Mouse (Mus musculus) forebrain, embryonic 11.5 days (tissue): ENCODE measurements around the gene Wnt9b. TPM values are rescaled to one million over a fixed set of nuclear protein-coding genes. Genes with fewer than 3 reads are reported as not detected.

ENCODE experiments used
- ATAC-seq: fragments of 200-750 bp; cut with Nextera tagmentation; replicated peaks from 2 replicates; pipeline ENCODE4 v1.8.0; 2017; ENCODE audit warnings: moderate TSS enrichment; ENCODE audit not compliant: low FRiP score
- DNase-seq: peaks from one replicate; pipeline ENCODE4 v3.0.0-alpha.2; 2017; ENCODE audit warnings: low spot score
- H3K27ac ChIP-seq: fragments of 300-500 bp; sonication (generic); 2 replicates; pipeline ENCODE4 v1.5.1; 2014; ENCODE audit warnings: low read depth, low read length
- H3K27me3 ChIP-seq: fragments of 300-500 bp; sonication (generic); 2 replicates; pipeline ENCODE4 v1.6.1; 2014; ENCODE audit warnings: mild to moderate bottlenecking, low read length, mixed read lengths; ENCODE audit not compliant: control insufficient read depth, insufficient read depth
- H3K36me3 ChIP-seq: fragments of 300-500 bp; sonication (generic); 2 replicates; pipeline ENCODE4 v1.6.1; 2014; ENCODE audit warnings: mild to moderate bottlenecking, low read length, moderate library complexity, mixed read lengths; ENCODE audit not compliant: control insufficient read depth, insufficient read depth
- H3K4me1 ChIP-seq: fragments of 300-500 bp; sonication (generic); replicated peaks from 2 replicates; pipeline ENCODE4 v1.6.1; 2014; ENCODE audit warnings: low read length, mixed read lengths; ENCODE audit not compliant: control insufficient read depth, insufficient read depth
- H3K4me2 ChIP-seq: fragments of 300-500 bp; sonication (generic); 2 replicates; pipeline ENCODE4 v1.6.1; 2014; ENCODE audit warnings: low read depth, mild to moderate bottlenecking, low read length, moderate library complexity, mixed read lengths; ENCODE audit not compliant: severe bottlenecking
- H3K4me3 ChIP-seq: fragments of 300-500 bp; sonication (generic); 2 replicates; pipeline ENCODE4 v1.5.1; 2014; ENCODE audit warnings: low read depth, low read length
- H3K9ac ChIP-seq: fragments of 300-500 bp; sonication (generic); 2 replicates; pipeline ENCODE4 v1.6.1; 2014; ENCODE audit warnings: low read length
- H3K9me3 ChIP-seq: fragments of 300-500 bp; sonication (generic); 2 replicates; pipeline ENCODE4 v1.6.1; 2016; ENCODE audit warnings: low read length, mixed read lengths; ENCODE audit not compliant: control insufficient read depth
- WGBS: fragments of 180-500 bp; shearing (Covaris S2); extraction: QIAGEN DNeasy Blood & Tissue Kit; methylation state at CpG from one replicate; pipeline ENCODE4 v1.1.7; 2014; 5-methylcytosine and 5-hydroxymethylcytosine counted together
- polyA plus RNA-seq: library from polyadenylated mRNA; unstranded; fragments of >200 nt; fragmentation: Nextera tagmentation; extraction: Ambion mirVana; gene quantifications from 2 replicates; pipeline ENCODE4 v1.2.1, GENCODE M21; 2014

Wnt9b gene
- polyA plus RNA-seq, 1 experiment from 2014 or later = 0.87 TPM

DNA sequence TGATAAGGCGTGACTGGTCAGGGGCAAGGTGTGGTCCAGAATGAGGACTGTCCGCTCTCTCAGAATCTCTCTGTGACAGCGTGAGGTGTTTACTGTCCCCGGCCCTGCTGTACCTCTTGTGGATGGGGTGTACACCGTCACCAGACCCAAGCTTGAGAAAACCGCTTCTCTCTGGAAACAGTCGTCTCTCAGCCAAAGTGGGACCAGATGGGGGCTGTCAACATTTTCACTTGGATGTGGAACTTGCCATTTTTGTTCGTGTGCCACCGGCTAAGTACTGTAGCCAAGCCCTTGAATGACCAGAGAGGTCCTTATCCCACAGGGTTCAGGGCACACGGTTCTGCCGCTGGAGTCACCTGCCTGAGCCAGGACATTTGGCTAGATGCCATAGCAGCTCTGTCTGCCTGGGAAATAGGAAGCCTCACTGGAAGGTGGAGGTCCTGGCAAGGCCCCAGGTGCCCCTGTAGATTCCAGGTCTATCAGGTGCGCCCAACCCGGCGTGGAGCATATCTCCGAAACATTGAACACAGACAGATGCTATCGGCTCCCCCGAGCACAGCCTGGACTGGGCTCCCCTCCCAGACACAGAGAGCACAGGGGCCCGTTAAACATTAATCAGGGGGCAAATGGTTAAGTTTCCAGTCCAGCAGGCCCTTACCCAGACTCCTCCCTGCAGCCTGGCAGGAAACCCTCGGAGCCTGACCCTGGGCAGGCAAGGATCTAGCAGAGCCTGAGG lies 14.4 kb downstream of the Wnt9b start:
- Histone ChIP-seq H3K4me1 (no peaks in the 10 kb centered on the region), H3K36me3 (no peaks in the 10 kb centered on the region), H3K27ac (no peak overlapping the region), H3K27me3 (no peaks in the 10 kb centered on the region), H3K9ac (no peak overlapping the region), H3K4me2 (no peak overlapping the region), H3K4me3 (no peak overlapping the region), H3K9me3 (no peaks in the 10 kb centered on the region)
- ATAC-seq (no peak), DNase-seq (no peak)
- WGBS = 82% methylated on average over 19 of the region's 19 CpGs

DNA sequence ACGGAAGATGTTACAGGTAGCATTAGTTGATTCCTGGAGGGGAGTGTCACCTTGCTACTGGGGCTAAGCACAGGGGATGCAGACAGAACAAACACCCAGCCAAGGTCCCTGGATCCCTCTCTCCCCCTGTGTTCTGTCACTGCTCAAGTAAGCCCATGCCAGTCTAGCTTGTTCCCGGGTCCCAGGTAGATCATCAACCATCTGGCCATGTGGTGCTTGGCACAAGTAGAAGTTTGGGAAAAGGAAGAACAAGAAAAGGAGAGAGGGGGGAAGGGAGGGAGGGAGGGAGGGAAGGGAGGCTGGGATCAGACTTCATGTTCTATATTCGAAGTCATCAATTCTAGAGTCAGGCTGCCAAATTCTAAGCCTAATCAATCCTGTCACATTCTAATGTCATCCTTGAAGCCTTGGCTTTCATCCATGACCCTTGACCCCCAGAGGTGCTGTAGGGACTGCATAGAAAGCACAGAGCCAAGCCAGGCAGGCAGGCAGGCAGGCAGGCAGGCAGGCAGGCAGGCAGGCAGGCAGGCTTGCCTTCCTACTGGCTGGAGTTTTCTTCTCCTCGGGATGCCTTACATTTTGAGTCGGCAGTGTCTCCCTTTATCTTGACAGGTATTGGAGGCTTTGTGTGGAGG lies 15.1 kb downstream of the Wnt9b start:
- H3K27me3 ChIP-seq = no peaks in the 10 kb centered on the region
- 82% methylated on average over 5 of the region's 5 CpGs for WGBS

DNA sequence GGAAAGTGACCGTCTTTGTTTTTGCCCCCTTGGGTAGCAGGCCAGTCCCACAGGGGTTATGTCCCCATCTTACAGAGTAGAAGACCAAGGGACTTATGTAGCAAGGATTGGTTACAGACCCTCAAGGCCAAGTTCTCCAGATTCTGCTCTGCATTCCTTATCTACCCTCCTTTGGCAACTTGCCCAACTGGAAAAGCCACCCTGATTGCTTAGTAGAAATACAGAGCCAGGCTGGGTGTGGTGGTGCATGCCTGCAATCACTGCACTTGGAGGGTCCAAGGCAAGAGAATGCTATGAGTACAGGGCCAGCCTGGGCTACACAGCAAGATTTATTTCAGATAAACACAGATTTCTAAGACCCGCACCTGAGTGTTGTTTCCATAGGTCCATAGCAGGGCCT lies 15.7 kb downstream of the Wnt9b start:
- DNase-seq (no peak), ATAC-seq (no peak)
- no peaks in the 10 kb centered on the region for H3K9me3 ChIP-seq
- WGBS = 92% methylated on average over 2 of the region's 2 CpGs
- no peak overlapping the region for H3K27ac ChIP-seq
- no peak overlapping the region for H3K4me3 ChIP-seq
- H3K27me3 ChIP-seq = no peaks in the 10 kb centered on the region
- H3K36me3 ChIP-seq = no peaks in the 10 kb centered on the region
- no peak overlapping the region for H3K4me2 ChIP-seq
- no peaks in the 10 kb centered on the region for H3K4me1 ChIP-seq
- H3K9ac ChIP-seq = no peak overlapping the region

More for the DNA sequence above, 15.1 kb downstream of the Wnt9b start:
- Histone ChIP-seq H3K4me1 (no peaks in the 10 kb centered on the region), H3K4me3 (no peak overlapping the region), H3K4me2 (no peak overlapping the region), H3K9me3 (no peaks in the 10 kb centered on the region), H3K36me3 (no peaks in the 10 kb centered on the region), H3K27ac (no peak overlapping the region), H3K9ac (no peak overlapping the region)
- no peak for ATAC-seq
- no peak for DNase-seq

DNA sequence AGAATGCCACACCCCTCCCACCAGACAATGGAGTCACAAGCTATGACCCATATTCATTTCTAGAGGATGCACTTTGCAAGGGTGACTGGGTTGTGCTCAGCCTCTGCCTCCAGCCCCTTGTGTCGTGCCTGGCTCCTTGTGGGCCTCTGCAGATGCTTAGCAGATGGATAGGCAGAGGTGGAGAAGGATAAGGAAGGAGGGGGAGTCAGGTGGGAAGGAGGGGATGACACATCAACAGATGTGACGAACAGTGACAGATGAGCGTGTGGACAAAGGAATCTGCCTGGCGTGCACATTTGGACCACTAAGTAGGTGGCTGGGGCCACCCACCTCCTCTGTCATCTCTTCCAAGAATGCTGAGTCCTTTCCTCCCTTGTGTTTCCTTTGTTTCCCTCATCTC lies 16.6 kb downstream of the Wnt9b start:
- Histone ChIP-seq H3K4me2 (no peak overlapping the region), H3K27ac (no peak overlapping the region), H3K4me1 (no peaks in the 10 kb centered on the region), H3K9ac (no peak overlapping the region), H3K4me3 (no peak overlapping the region), H3K27me3 (no peaks in the 10 kb centered on the region), H3K36me3 (no peaks in the 10 kb centered on the region), H3K9me3 (no peaks in the 10 kb centered on the region)
- 61% methylated on average over 4 of the region's 4 CpGs for WGBS
- DNase-seq (no peak), ATAC-seq (no peak)

DNA sequence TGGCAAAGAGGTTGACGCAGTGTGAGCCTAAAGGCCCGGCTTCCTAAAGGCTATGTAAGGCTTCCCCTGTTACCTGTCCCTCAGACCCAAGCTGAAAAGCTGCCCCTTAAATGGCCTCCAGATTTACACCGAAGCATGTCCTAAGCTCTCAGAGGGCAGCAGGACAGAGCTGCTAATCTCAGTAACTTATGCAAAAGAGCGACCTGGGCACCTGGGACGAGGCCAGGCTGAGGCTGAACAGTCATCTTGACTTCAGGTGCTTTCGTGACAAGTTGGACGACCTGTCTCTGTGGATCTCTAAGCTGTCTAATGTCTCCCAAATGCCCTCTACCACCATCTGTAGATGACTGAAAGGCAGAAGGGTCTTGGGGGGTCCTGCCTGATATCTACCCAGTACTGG lies 17.3 kb downstream of the Wnt9b start:
- WGBS = 80% methylated on average over 7 of the region's 7 CpGs
- no peak overlapping the region for H3K9ac ChIP-seq
- no peaks in the 10 kb centered on the region for H3K9me3 ChIP-seq
- no peak for ATAC-seq
- H3K4me2 ChIP-seq = no peak overlapping the region
- no peak overlapping the region for H3K4me3 ChIP-seq
- DNase-seq = no peak
- H3K27me3 ChIP-seq = no peaks in the 10 kb centered on the region
- H3K27ac ChIP-seq = no peak overlapping the region
- no peaks in the 10 kb centered on the region for H3K36me3 ChIP-seq
- H3K4me1 ChIP-seq = no peaks in the 10 kb centered on the region

DNA sequence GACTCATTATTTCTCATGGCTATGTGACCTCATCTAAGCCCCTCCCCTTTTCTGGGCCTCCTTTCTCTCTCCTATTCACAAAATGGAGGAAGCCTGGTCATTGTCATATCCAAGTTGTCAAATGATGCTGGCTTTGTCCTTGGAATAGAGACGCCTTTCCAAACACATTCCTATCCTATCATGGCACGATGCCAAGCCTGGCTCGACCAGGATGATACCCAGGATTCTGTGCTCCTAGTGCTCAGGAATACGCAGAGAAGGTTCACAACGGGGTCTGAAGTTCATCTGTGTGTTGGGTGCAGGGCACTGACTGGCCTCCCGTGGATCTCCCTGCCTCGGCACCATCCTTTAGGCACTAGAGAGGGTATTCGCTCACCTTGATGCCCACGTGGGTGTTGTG lies 18.0 kb downstream of the Wnt9b start:
- Histone ChIP-seq H3K27ac (no peak overlapping the region), H3K9me3 (no peaks in the 10 kb centered on the region), H3K4me3 (no peak overlapping the region), H3K9ac (no peak overlapping the region), H3K4me1 (no peaks in the 10 kb centered on the region), H3K4me2 (no peak overlapping the region), H3K27me3 (no peaks in the 10 kb centered on the region), H3K36me3 (no peaks in the 10 kb centered on the region)
- WGBS = 90% methylated on average over 9 of the region's 9 CpGs
- no peak for ATAC-seq
- no peak for DNase-seq

DNA sequence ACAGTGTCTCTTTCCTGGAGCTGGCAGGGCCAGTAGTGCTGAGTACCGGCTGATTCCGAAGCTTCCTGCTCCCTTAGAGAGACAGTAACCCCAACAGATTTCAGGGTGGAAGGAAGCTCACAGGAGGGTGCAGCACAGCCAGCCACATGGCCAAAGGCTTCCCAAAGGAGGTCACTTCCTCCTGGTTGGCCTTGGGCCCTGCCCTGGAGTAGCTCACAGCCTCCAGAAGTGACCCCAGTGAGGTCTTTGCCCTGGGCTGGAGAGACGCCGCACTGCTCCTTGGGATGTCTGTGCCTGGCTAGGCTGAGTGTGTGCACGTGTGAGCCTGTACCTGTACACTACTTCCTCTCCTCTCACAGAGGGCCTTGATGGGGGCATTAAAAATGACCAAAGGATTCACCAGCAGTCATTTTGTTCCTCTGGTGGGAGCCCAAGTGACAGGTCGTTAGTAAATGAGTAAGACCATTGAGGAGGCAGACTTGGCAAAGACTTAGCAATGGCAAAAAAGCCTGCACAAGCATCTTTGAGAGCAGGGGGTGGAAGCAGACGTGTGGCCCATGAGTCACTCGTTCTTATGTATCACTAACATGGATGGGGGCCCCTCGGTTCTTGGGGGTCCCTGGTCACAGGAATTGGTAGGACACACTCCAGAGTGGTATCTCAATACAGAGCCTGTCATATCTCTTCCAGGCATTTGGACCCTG lies 20.2 kb downstream of the Wnt9b start:
- H3K36me3 ChIP-seq = no peaks in the 10 kb centered on the region
- H3K4me2 ChIP-seq = no peak overlapping the region
- H3K27me3 ChIP-seq = no peaks in the 10 kb centered on the region
- H3K27ac ChIP-seq = no peak overlapping the region
- ATAC-seq (no peak), DNase-seq (no peak)
- H3K9me3 ChIP-seq = no peaks in the 10 kb centered on the region
- no peaks in the 10 kb centered on the region for H3K4me1 ChIP-seq
- H3K4me3 ChIP-seq = no peak overlapping the region
- no peak overlapping the region for H3K9ac ChIP-seq
- WGBS = 77% methylated on average over 9 of the region's 9 CpGs

DNA sequence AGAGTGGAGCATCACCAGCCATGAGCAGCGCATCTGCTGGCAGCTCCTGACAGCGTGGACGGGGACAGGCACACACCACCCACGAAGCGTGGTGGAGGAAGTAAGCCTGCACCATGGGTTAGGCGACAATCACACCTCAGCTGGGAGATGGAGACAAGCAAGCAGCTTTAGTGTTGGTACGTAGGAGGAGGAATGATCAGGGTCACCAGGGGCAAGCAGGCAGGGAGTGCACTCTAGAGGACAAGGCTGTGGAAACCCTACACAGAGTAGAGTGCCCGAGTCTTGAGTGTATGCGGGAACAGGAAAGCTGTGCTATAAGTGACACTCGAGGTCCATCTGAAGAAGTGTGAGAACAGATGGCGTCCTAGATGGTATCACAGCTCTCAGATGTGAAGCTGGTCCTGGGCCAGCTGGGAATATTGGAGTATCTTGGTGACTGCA lies 25.3 kb downstream of the Wnt9b start:
- H3K4me2 ChIP-seq = no peak overlapping the region
- no peak overlapping the region for H3K27ac ChIP-seq
- ATAC-seq (no peak), DNase-seq (no peak)
- H3K4me3 ChIP-seq = no peak overlapping the region
- no peaks in the 10 kb centered on the region for H3K4me1 ChIP-seq
- 81% methylated on average over 11 of the region's 11 CpGs for WGBS
- H3K36me3 ChIP-seq = no peaks in the 10 kb centered on the region
- H3K9ac ChIP-seq = no peak overlapping the region
- no peaks in the 10 kb centered on the region for H3K27me3 ChIP-seq
- no peaks in the 10 kb centered on the region for H3K9me3 ChIP-seq
